Mouse (Mus musculus) embryonic facial prominence, embryonic 11.5 days (tissue): ENCODE data around the gene Man2a2. TPM values are rescaled to one million over a fixed set of nuclear protein-coding genes. Genes with fewer than 3 reads are reported as not detected.

Source experiments
- ATAC-seq: fragments of 200-750 bp; cut with Nextera tagmentation; replicated peaks from 2 replicates; pipeline ENCODE4 v1.8.0; 2017; ENCODE audit warnings: low read depth; ENCODE audit not compliant: insufficient number of reproducible peaks, low FRiP score, low TSS enrichment
- DNase-seq: peaks from one replicate; pipeline ENCODE4 v3.0.0-alpha.2; 2015; ENCODE audit warnings: low spot score
- H3K27ac ChIP-seq: fragments of 300-500 bp; sonication (generic); replicated peaks from 2 replicates; pipeline ENCODE4 v1.5.1; 2014; ENCODE audit warnings: mild to moderate bottlenecking, low read depth, low read length, control low read depth
- H3K27me3 ChIP-seq: fragments of 300-500 bp; sonication (generic); 2 replicates; pipeline ENCODE4 v1.6.1; 2014; ENCODE audit warnings: mild to moderate bottlenecking, low read length, moderate library complexity, mixed read lengths; ENCODE audit not compliant: control insufficient read depth, insufficient read depth
- H3K36me3 ChIP-seq: fragments of 300-500 bp; sonication (generic); replicated peaks from 2 replicates; pipeline ENCODE4 v1.6.1; 2014; ENCODE audit warnings: low read depth, mild to moderate bottlenecking, low read length, moderate library complexity, mixed read lengths; ENCODE audit not compliant: control insufficient read depth, insufficient read depth
- H3K4me1 ChIP-seq: fragments of 300-500 bp; sonication (generic); 2 replicates; pipeline ENCODE4 v1.6.1; 2014; ENCODE audit warnings: low read length, mixed read lengths; ENCODE audit not compliant: control insufficient read depth, insufficient read depth
- H3K4me2 ChIP-seq: fragments of 300-500 bp; sonication (generic); 2 replicates; pipeline ENCODE4 v1.6.1; 2014; ENCODE audit warnings: low read depth, mild to moderate bottlenecking, control low read depth, low read length, moderate library complexity
- H3K4me3 ChIP-seq: fragments of 300-500 bp; sonication (generic); 2 replicates; pipeline ENCODE4 v1.5.1; 2014; ENCODE audit warnings: low read depth, low read length, control low read depth
- H3K9ac ChIP-seq: fragments of 300-500 bp; sonication (generic); replicated peaks from 2 replicates; pipeline ENCODE4 v1.6.1; 2014; ENCODE audit warnings: mild to moderate bottlenecking, control low read depth, low read length
- H3K9me3 ChIP-seq: fragments of 300-500 bp; sonication (generic); replicated peaks from 2 replicates; pipeline ENCODE4 v1.6.1; 2016; ENCODE audit warnings: mild to moderate bottlenecking, low read length, inconsistent platforms, mixed read lengths; ENCODE audit not compliant: control insufficient read depth
- WGBS: fragments of 180-500 bp; shearing (Covaris S2); extraction: QIAGEN DNeasy Blood & Tissue Kit; methylation state at CpG from one replicate; pipeline ENCODE4 v1.1.7; 2014; 5-methylcytosine and 5-hydroxymethylcytosine counted together
- polyA plus RNA-seq: library from polyadenylated mRNA; unstranded; fragments of >200 nt; fragmentation: Nextera tagmentation; extraction: Ambion mirVana; gene quantifications from 2 replicates; pipeline ENCODE4 v1.2.1, GENCODE M21; 2014

Man2a2 gene
- polyA plus RNA-seq, 1 experiment from 2014 or later = 6.6 TPM

DNA sequence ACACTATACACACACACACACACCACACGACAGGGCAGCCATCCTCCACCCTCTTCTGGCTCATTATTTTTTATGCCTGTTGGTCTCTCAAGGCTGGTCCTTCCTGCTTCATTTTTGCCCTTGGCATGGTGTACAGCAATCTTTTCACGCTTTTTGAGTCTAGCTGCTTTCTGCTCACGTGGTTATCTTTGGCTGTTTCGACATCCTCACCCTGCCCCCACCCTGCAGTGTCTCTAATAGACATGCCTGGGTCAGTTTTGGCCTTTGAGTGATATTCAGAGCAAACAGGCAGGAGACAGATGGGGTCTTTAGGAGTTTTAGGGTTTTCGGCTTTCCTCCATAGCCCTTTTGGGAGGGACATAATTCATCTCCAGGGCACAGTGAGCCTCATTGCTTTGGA lies 24.3 kb downstream of the Man2a2 start:
- peaks cover 4% of the 10 kb centered on the region; the same call in 1 of the 2 replicates for H3K36me3 ChIP-seq
- no peak overlapping the region for H3K27ac ChIP-seq
- no peaks in the 10 kb centered on the region for H3K9me3 ChIP-seq
- no peak overlapping the region for H3K9ac ChIP-seq
- ATAC-seq = no peak
- no peak overlapping the region for H3K4me3 ChIP-seq
- H3K27me3 ChIP-seq = no peaks in the 10 kb centered on the region
- DNase-seq = no peak
- H3K4me2 ChIP-seq = no peak overlapping the region
- WGBS = 89% methylated on average over 5 of the region's 5 CpGs
- no peaks in the 10 kb centered on the region for H3K4me1 ChIP-seq

DNA sequence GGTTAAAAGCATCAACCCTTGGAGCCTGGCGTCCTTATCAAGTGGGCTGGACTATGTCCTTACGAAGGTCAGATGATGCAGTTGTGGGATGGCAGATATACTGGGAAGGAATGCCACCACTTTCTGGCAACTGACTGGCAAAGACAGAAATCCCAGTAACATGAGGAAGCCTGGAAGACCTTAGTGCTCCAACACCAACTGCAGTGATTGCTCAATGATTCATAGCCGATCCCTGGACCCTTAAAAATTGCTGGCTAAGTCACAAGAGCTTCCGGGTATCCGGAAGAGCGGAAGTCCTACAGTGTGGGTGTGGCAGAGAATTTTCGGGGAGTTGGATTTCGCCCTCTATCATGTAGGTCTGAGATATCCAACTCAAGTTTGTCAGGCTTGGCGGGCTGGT lies 25.0 kb downstream of the Man2a2 start:
- DNase-seq = no peak
- ATAC-seq = no peak
- no peaks in the 10 kb centered on the region for H3K4me1 ChIP-seq
- no peak overlapping the region for H3K27ac ChIP-seq
- no peaks in the 10 kb centered on the region for H3K27me3 ChIP-seq
- WGBS = 94% methylated on average over 9 of the region's 9 CpGs
- no peak overlapping the region for H3K9ac ChIP-seq
- no peaks in the 10 kb centered on the region for H3K9me3 ChIP-seq
- H3K36me3 ChIP-seq = no peaks in the 10 kb centered on the region; the same call in 1 of the 2 replicates
- no peak overlapping the region for H3K4me2 ChIP-seq
- H3K4me3 ChIP-seq = no peak overlapping the region

DNA sequence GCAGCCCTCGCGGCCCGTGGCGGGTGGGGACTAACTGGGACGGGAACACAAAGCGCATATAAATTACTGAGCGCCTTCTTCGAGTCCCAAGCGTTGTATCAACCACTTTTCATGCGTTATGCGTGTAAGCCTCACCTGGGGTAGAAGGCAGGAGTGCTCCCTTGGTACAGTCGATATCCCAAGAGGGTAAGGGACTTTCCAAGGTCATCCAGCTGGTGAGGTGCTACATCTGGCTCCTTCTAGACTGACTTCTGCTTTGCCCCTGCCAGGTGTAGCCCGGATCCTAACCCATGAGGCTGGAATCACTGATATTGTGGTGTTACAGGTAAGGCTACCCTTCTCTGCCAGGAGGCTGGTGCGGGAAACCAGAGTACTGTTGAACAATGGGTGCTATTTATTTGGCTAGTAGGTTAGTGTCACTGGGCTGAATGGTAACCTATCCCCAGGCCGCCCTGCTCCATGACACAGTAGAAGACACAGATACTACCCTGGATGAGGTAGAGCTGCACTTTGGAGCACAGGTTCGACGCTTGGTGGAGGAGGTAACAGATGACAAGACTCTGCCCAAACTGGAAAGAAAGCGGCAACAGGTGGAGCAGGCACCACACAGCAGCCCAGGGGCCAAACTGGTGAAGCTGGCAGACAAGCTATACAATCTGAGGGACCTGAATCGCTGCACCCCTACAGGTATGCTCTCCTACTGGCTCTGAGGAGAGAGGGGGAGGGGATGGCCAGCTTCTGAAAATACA lies 27.7 kb downstream of the Man2a2 start:
- Histone ChIP-seq H3K27me3 (no peaks in the 10 kb centered on the region), H3K36me3 (no peaks in the 10 kb centered on the region), H3K4me1 (no peaks in the 10 kb centered on the region; the same call in 1 of the 2 replicates), H3K9me3 (no peaks in the 10 kb centered on the region), H3K27ac (no peak overlapping the region), H3K4me3 (peak overlapping the region; percentile 53), H3K4me2 (peak overlapping the region; percentile 44), H3K9ac (peak overlapping the region; percentile 74)
- DNase-seq (no peak), ATAC-seq (0 out of 2 replicates have a peak, but pooled peaks have one; percentile 12)
- 26% methylated on average over 19 of the region's 19 CpGs for WGBS

DNA sequence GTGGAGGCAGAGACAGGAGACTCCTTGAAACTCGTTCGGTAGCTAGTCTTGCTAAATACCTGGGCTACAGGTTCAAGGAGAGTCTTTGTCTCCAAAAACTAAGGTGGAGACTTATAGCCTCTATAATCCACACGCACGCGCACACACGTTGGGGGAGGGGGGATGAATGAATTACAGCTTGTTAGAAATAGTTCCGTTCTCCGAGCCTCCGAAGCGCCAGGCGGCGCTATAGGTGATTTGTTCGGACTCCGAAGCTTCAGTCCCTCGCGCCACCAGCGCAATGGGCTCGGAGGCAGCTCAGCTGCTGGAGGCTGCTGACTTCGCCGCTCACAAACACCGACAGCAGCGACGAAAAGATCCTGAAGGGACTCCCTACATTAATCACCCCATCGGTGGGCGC lies 28.3 kb downstream of the Man2a2 start, which contains the start of gene Hddc3:
Gene Hddc3, plus strand, starts transcription at position 247 of the 400 bp plus-strand sequence.
- H3K4me2 ChIP-seq = peak within 1 kb of the TSS; percentile 44
- peak within 1 kb of the TSS; percentile 53 for H3K4me3 ChIP-seq
- H3K36me3 ChIP-seq = no peaks in the 10 kb centered on the region
- under 1% methylated on average over 25 of the region's 25 CpGs for WGBS
- peak within 1 kb of the TSS; percentile 74 for H3K9ac ChIP-seq
- H3K9me3 ChIP-seq = no peaks in the 10 kb centered on the region
- ATAC-seq (peak; percentile 20), DNase-seq (peak; percentile 99)
- no peak within 1 kb of the TSS for H3K27ac ChIP-seq
- H3K27me3 ChIP-seq = no peaks in the 10 kb centered on the region
- H3K4me1 ChIP-seq = no peaks in the 10 kb centered on the region; the same call in 1 of the 2 replicates

DNA sequence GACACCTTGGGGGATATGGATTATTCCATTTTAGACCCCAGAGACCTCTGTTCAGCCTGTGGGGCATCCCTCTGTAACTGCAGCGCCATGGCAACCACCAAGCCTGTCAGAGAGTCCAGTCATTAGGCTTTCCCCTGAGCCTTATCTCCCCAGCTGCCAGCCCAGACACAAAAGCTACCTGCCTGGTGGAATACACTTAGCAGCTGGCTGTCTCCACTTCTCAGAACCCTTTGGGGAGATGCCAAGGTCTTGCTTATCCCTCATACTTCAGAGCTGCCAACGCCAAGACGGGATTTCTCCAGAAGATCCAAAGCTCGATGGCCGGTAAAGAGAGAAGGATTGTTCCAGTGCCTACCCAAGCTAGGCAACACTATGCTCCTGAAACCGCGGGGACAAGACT lies 29.4 kb downstream of the Man2a2 start:
- ATAC-seq (no peak), DNase-seq (no peak)
- H3K27me3 ChIP-seq = no peaks in the 10 kb centered on the region
- H3K4me1 ChIP-seq = no peaks in the 10 kb centered on the region; the same call in 1 of the 2 replicates
- H3K27ac ChIP-seq = no peak overlapping the region
- H3K9ac ChIP-seq = no peak overlapping the region
- no peak overlapping the region for H3K4me3 ChIP-seq
- H3K9me3 ChIP-seq = no peaks in the 10 kb centered on the region
- H3K36me3 ChIP-seq = no peaks in the 10 kb centered on the region
- WGBS = 76% methylated on average over 7 of the region's 7 CpGs
- no peak overlapping the region for H3K4me2 ChIP-seq

DNA sequence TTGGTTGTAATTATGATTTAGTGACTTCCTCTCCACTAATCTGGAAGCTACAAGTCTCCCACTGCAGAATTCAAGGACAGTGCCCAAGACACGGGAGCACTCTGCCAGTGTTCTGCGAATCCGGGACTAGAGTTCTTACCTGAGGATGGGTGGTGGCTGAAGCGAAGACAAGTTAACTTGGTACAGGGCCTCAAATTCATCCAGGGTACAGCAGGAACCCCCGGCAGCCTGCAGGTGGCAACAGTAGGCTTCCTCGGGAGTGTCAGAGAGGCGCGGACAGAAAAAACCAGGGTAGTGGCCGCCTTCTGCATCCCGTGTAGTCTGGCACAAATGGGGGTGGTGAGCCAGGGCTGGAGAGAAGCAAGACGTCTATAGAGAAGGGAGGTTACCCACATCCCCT lies 30.4 kb downstream of the Man2a2 start, which contains the start of gene Unc45a:
Gene Unc45a, minus strand, starts transcription at position 213 of the 400 bp plus-strand sequence.
- DNase-seq (peak; percentile 85), ATAC-seq (peak; percentile 31; the same call in 1 of the 2 replicates)
- peaks cover 4% of the 10 kb centered on the region for H3K36me3 ChIP-seq
- H3K9ac ChIP-seq = peak within 1 kb of the TSS; percentile 75
- peak within 1 kb of the TSS; percentile 59 for H3K27ac ChIP-seq
- 2% methylated on average over 11 of the region's 11 CpGs for WGBS
- peak within 1 kb of the TSS; percentile 86 for H3K4me2 ChIP-seq
- H3K4me3 ChIP-seq = peak within 1 kb of the TSS; percentile 66
- H3K4me1 ChIP-seq = no peaks in the 10 kb centered on the region; the same call in 1 of the 2 replicates
- H3K27me3 ChIP-seq = no peaks in the 10 kb centered on the region
- H3K9me3 ChIP-seq = no peaks in the 10 kb centered on the region

DNA sequence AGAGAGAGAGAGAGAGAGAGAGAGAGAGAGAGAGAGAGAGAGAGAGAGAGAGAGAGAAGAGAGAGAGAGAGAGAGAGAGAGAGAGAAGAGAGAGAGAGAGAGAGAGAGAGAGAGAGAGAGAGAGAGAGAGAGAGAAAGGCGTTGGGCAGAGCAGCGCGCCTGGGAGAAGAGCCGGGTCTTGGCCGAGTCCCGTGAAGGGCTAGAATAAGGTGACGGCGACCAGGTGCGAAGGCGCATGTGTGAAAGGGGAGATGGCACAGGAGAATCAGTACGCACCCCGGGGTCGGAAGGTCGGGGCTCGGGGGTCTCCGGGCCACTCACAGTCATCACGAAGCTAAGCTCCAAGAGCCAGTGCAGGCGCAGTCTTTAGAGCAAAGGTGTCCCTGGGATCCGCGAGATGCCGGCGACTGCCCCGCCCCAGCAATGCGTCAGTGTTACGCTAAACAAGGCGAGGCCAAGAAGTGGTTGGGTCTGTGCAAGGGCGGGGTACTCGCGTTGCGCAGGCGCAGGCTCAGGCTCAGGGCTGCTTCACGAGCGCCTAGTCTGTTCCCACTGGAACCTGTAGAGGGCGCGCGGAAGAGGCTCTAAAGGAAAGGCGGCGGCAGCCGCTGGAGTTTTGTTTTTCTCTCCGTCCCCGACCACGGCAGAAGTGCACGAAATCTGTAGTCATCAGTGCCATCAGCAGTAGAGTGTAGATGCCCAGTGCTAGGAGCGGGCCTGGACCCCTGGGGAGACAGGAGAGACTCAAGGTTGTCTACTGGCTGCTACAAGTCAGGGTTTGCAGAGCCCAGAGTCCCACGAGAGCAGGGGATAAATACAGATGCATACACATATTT lies 31.2 kb downstream of the Man2a2 start:
- H3K9ac ChIP-seq = peak overlapping the region; percentile 75
- ATAC-seq = peak; percentile 94
- H3K27ac ChIP-seq = peak overlapping the region; percentile 59
- H3K4me1 ChIP-seq = no peaks in the 10 kb centered on the region; the same call in 1 of the 2 replicates
- H3K9me3 ChIP-seq = no peaks in the 10 kb centered on the region
- 2% methylated on average over 45 of the region's 45 CpGs for WGBS
- H3K36me3 ChIP-seq = peaks cover 6% of the 10 kb centered on the region
- no peaks in the 10 kb centered on the region for H3K27me3 ChIP-seq
- H3K4me3 ChIP-seq = peak overlapping the region; percentile 66
- peak overlapping the region; percentile 86 for H3K4me2 ChIP-seq
- DNase-seq = peak; percentile 99
